Mouse (Mus musculus) liver, postnatal 0 days (tissue): ENCODE results near the gene Tulp3. TPM values are rescaled to one million over a fixed set of nuclear protein-coding genes. Genes with fewer than 3 reads are reported as not detected.

Source experiments
- ATAC-seq: fragments of 200-750 bp; cut with Nextera tagmentation; 2 replicates; pipeline ENCODE4 v1.8.0; 2017; ENCODE audit warnings: mild to moderate bottlenecking, moderate library complexity
- DNase-seq: peaks from one replicate; pipeline ENCODE4 v3.0.0-alpha.2; 2016
- H3K27ac ChIP-seq: fragments of 300-500 bp; sonication (generic); 2 replicates; pipeline ENCODE4 v1.5.1; 2014; ENCODE audit warnings: antibody characterized with exemption, moderate library complexity, mild to moderate bottlenecking, low read depth
- H3K27me3 ChIP-seq: fragments of 300-500 bp; sonication (generic); 2 replicates; pipeline ENCODE4 v1.6.1; 2014; ENCODE audit warnings: low read length, control low read depth, mixed read lengths; ENCODE audit not compliant: insufficient read depth
- H3K36me3 ChIP-seq: fragments of 300-500 bp; sonication (generic); replicated peaks from 2 replicates; pipeline ENCODE4 v1.6.1; 2014; ENCODE audit warnings: mild to moderate bottlenecking, control low read depth, low read length, moderate library complexity, mixed read lengths; ENCODE audit not compliant: insufficient read depth
- H3K4me1 ChIP-seq: fragments of 300-500 bp; sonication (generic); 2 replicates; pipeline ENCODE4 v1.6.1; 2014; ENCODE audit warnings: antibody characterized with exemption, mild to moderate bottlenecking, control low read depth; ENCODE audit not compliant: insufficient read depth
- H3K4me2 ChIP-seq: fragments of 300-500 bp; sonication (generic); 2 replicates; pipeline ENCODE4 v1.6.1; 2014; ENCODE audit warnings: low read depth, mild to moderate bottlenecking, low read length, moderate library complexity, mixed read lengths
- H3K4me3 ChIP-seq: fragments of 300-500 bp; sonication (generic); 2 replicates; pipeline ENCODE4 v1.5.1; 2014; ENCODE audit warnings: low read depth, low read length
- H3K9ac ChIP-seq: fragments of 300-500 bp; sonication (generic); replicated peaks from 2 replicates; pipeline ENCODE4 v1.6.1; 2014; ENCODE audit warnings: mild to moderate bottlenecking, moderate library complexity
- H3K9me3 ChIP-seq: fragments of 300-500 bp; sonication (generic); 2 replicates; pipeline ENCODE4 v1.6.1; 2016; ENCODE audit warnings: mild to moderate bottlenecking, control low read depth, low read length, mixed read lengths
- CTCF ChIP-seq: sonication (generic); IDR thresholded peaks from 2 replicates; pipeline ENCODE4 v1.5.1; 2016; ENCODE audit warnings: antibody characterized with exemption, low read depth
- EP300 ChIP-seq: IDR thresholded peaks from 2 replicates; pipeline ENCODE4 v1.6.1; 2016; ENCODE audit warnings: antibody characterized with exemption, low read depth, mild to moderate bottlenecking
- WGBS: fragments of 180-500 bp; shearing (Covaris S2); extraction: QIAGEN DNeasy Blood & Tissue Kit; methylation state at CpG from one replicate; pipeline ENCODE4 v1.1.7; 2014; ENCODE audit not compliant: insufficient replicate concordance; 5-methylcytosine and 5-hydroxymethylcytosine counted together
- polyA plus RNA-seq: library from polyadenylated mRNA; unstranded; fragments of >200 nt; fragmentation: Nextera tagmentation; extraction: Ambion mirVana; gene quantifications from 2 replicates; pipeline ENCODE4 v1.2.1, GENCODE M21; 2015

Gene Tulp3
- polyA plus RNA-seq, 1 experiment from 2014 or later: 1.2 TPM

GRCm38 (mm10) chr6:128280472-128281145 lies 75.0 kb downstream of the Tulp3 start:
- DNase-seq (no peak), ATAC-seq (no peak)
- no peak overlapping the region for H3K27ac ChIP-seq
- H3K36me3 ChIP-seq: no peaks in the 10 kb centered on the region
- TF ChIP-seq CTCF (no peak), EP300 (no peak)
- no peak overlapping the region for H3K4me2 ChIP-seq
- no peak overlapping the region for H3K4me3 ChIP-seq
- no peak overlapping the region for H3K9ac ChIP-seq
- H3K27me3 ChIP-seq: no peaks in the 10 kb centered on the region
- 50% methylated on average over 14 of the region's 14 CpGs for WGBS
- H3K9me3 ChIP-seq: no peaks in the 10 kb centered on the region
- H3K4me1 ChIP-seq: peaks cover 8% of the 10 kb centered on the region; the same call in 1 of the 2 replicates

GRCm38 (mm10) chr6:128279608-128280007 lies 76.0 kb downstream of the Tulp3 start:
- Histone ChIP-seq H3K9me3 (no peaks in the 10 kb centered on the region), H3K4me2 (no peak overlapping the region), H3K4me3 (no peak overlapping the region), H3K4me1 (peaks cover 8% of the 10 kb centered on the region; the same call in 1 of the 2 replicates), H3K27ac (no peak overlapping the region), H3K36me3 (no peaks in the 10 kb centered on the region), H3K27me3 (no peaks in the 10 kb centered on the region), H3K9ac (no peak overlapping the region)
- ATAC-seq (no peak), DNase-seq (no peak)
- TF ChIP-seq CTCF: no peak
- TF ChIP-seq EP300: no peak
- WGBS: 44% methylated on average over 5 of the region's 5 CpGs

GRCm38 (mm10) chr6:128279099-128279498 lies 76.6 kb downstream of the Tulp3 start:
- no peak overlapping the region for H3K4me3 ChIP-seq
- TF ChIP-seq CTCF: no peak
- no peak for TF ChIP-seq EP300
- no peak overlapping the region for H3K9ac ChIP-seq
- no peaks in the 10 kb centered on the region for H3K36me3 ChIP-seq
- H3K4me2 ChIP-seq: no peak overlapping the region
- no peak for ATAC-seq
- no peaks in the 10 kb centered on the region for H3K27me3 ChIP-seq
- H3K9me3 ChIP-seq: no peaks in the 10 kb centered on the region
- H3K4me1 ChIP-seq: peaks cover 8% of the 10 kb centered on the region; the same call in 1 of the 2 replicates
- DNase-seq: no peak
- no peak overlapping the region for H3K27ac ChIP-seq
- 61% methylated on average over 4 of the region's 4 CpGs for WGBS

DNA sequence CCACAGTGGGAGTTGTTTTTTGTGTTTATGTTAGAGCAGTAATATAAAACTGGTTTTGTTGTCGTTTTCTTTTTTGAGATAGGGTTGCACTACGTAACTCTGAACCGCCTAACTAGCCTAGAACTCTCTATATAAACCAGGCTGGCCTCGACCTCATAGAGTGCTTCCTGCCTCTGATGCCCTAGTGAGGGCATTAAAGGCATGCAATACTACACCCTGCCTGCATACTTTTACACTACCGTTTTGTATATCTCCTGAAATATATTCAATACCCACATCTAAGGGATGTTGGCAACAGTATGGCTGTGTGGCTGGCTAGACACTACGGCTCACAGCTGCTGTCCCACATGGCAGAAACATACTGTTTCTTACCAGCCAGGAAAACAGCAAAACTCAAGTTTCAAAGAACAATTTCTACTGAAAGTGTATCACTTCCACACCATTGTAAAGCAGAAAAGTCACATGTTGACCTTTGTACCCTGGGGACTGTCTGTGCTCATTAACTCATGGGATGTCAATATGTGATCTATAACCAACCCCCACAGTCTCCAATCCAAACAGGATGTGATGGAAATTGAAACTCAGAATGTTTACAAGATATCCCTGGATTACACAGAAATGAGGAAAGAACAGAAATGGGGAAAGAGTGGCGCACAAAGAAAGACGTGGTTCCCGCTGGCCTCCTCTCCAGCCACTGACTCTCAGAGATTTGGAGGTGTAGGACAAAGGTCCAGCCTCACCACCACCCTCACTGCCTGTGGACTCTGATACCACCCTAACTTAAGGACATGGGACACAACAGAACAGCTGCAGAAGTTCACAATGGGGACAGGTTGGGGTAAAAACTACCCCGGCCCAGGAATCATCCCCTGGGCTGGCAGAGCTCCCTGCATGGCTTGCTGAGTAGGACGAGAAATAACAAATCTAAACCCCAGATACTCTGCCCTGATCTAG lies 78.2 kb downstream of the Tulp3 start:
- Histone ChIP-seq H3K4me3 (no peak overlapping the region), H3K9me3 (no peaks in the 10 kb centered on the region), H3K9ac (no peak overlapping the region), H3K27me3 (no peaks in the 10 kb centered on the region), H3K4me1 (peaks cover 8% of the 10 kb centered on the region; the same call in 1 of the 2 replicates), H3K36me3 (no peaks in the 10 kb centered on the region), H3K27ac (peak overlapping the region; percentile 39; the same call in 1 of the 2 replicates), H3K4me2 (no peak overlapping the region)
- DNase-seq (no peak), ATAC-seq (peak; percentile 86)
- WGBS: 74% methylated on average over 11 of the region's 11 CpGs
- TF ChIP-seq CTCF (no peak), EP300 (peak; percentile 55; the same call in 1 of the 2 replicates)

- H3K27ac ChIP-seq: no peak overlapping the region
- H3K36me3 ChIP-seq: no peaks in the 10 kb centered on the region
- ATAC-seq (no peak), DNase-seq (no peak)
- H3K27me3 ChIP-seq: no peaks in the 10 kb centered on the region
- TF ChIP-seq EP300 (no peak), CTCF (no peak)
- H3K9me3 ChIP-seq: no peaks in the 10 kb centered on the region
- H3K9ac ChIP-seq: no peak overlapping the region
- WGBS: 81% methylated on average over 6 of the region's 6 CpGs
- no peak overlapping the region for H3K4me3 ChIP-seq
- no peak overlapping the region for H3K4me2 ChIP-seq
- peaks cover 8% of the 10 kb centered on the region; the same call in 1 of the 2 replicates for H3K4me1 ChIP-seq
Observed at GRCm38 (mm10) chr6:128276349-128276748, 79.3 kb downstream of the Tulp3 start.

DNA sequence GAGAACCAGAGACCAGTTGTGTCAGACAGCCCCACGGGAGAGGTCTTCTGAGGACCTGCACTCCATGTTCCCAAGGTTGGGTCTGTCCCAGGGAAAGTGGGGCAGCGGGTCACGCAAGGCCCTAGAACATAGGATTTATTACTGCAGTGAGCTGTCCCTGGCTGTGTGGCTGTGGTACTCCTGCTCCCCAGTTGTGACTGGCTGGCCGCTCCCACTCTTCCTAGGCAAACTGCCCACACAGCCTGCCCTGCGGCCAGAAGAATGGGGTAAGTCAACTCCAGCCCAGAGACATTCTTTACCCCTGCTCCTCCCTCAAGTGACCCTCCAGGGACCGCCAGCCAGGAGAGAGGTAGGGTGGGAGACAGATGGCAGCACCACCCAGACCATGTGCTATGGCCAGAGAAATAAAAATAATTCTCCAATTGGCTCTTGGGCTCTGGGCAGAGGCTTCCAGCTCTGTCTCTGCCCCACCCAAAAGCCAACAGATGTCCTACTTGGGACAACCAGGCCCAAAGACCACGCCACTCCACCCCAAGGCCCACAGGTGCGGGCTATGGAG lies 80.1 kb downstream of the Tulp3 start:
- no peak for DNase-seq
- no peaks in the 10 kb centered on the region for H3K27me3 ChIP-seq
- no peaks in the 10 kb centered on the region for H3K36me3 ChIP-seq
- 84% methylated on average over 8 of the region's 8 CpGs for WGBS
- no peak overlapping the region for H3K4me3 ChIP-seq
- no peak for ATAC-seq
- peaks cover 8% of the 10 kb centered on the region; the same call in 1 of the 2 replicates for H3K4me1 ChIP-seq
- TF ChIP-seq CTCF: no peak
- TF ChIP-seq EP300: no peak
- H3K9ac ChIP-seq: no peak overlapping the region
- H3K9me3 ChIP-seq: no peaks in the 10 kb centered on the region
- no peak overlapping the region for H3K4me2 ChIP-seq
- no peak overlapping the region for H3K27ac ChIP-seq
